Mouse (Mus musculus): ENCODE results near the gene Itpr3.

DNA sequence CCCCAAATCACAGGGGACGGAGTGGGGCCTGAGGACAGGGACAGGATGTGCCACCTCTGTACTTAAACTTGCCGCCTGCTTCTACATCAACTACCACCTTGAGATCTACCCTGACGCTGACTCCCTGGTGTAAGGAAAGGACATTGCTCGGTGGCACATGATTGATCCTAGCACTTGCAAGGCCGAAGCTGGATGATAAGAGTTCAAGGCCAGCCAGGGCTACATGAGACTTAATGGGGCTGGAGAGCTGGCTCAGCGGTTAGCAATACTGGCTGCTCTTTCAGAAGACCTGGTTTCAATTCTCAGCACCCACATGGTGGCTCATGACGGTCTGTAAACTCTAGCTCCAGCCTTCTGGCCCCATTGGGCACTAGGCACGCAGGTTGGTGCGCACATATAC is 35.4 kb upstream of the Itpr3 start:
- TF ChIP-seq CTCF (IDR thresholded peaks at IDR 0.05; ENCODE audit: low read depth) (no peak), EP300 (IDR thresholded peaks at IDR 0.05; ENCODE audit: low read depth) (no peak)
